ENCODE assay signal across 8 mouse cellular contexts in genomic region chr12:80792867-80793266, GRCm38 (mm10). TPM values are rescaled to one million over a fixed set of nuclear protein-coding genes. Genes with fewer than 3 reads are reported as not detected.
DNase-seq lines count a peak whose midpoint lies in the region; ATAC-seq lines count a peak whose summit lies in the region.

No protein-coding gene starts in this region.

- peak; percentile 59 to 79 for DNase-seq in adrenal gland, adult (ENCODE audit: inconsistent age in 2 of 2, low spot score in 1 of 2)
- DNase-seq in adrenal gland, postnatal 4 days (ENCODE audit: low spot score in 2 of 2): no peak
- peak; percentile 90 for DNase-seq in CD4-positive helper T cell, adult 2 months (ENCODE audit: low read depth, low spot score)
- peak; percentile 66 for DNase-seq in heart, adult 8-10 months (ENCODE audit: low spot score)
- DNase-seq in liver, embryonic 13.5 days: no peak
- DNase-seq in spleen, postnatal 14 days (ENCODE audit: low spot score in 2 of 2): peak; percentile 47 to 51
- DNase-seq in gastrocnemius, postnatal 4 days (ENCODE audit: low spot score in 2 of 2): no peak
- DNase-seq in Muller cell, postnatal 12 days (ENCODE audit: inconsistent ontology term): no peak

- ATAC-seq in liver, embryonic 13.5 days (ENCODE audit: low read depth): no peak

- H3K36me3 ChIP-seq in liver, embryonic 13.5 days: peaks cover 13% of the 10 kb centered on the region

- no peaks in the 10 kb centered on the region for H3K27me3 ChIP-seq in liver, embryonic 13.5 days

- H3K4me2 ChIP-seq in liver, embryonic 13.5 days: peak overlapping the region; percentile 80

- peak overlapping the region; percentile 97 for H3K4me3 ChIP-seq in liver, embryonic 13.5 days (replicated peaks)

- H3K4me1 ChIP-seq in liver, embryonic 13.5 days (replicated peaks): peaks cover 66% of the 10 kb centered on the region

- no peaks in the 10 kb centered on the region for H3K9me3 ChIP-seq in liver, embryonic 13.5 days (replicated peaks)

- H3K9ac ChIP-seq in liver, embryonic 13.5 days: peak overlapping the region; percentile 99

- 23% methylated on average over 5 of the region's 5 CpGs for WGBS in liver, embryonic 13.5 days (ENCODE audit: insufficient replicate concordance)

- peak overlapping the region; percentile 97 for H3K27ac ChIP-seq in liver, embryonic 13.5 days

RNA-seq across cellular contexts. Expression of gene Susd6, which starts 2.6 kb away (rescaled TPM):
- 10 to 100 TPM; 48.4 to 51.0 TPM for total RNA-seq in adrenal gland, postnatal 4 days (2021)
- total RNA-seq in heart, adult 8-10 months (2022): 10 to 100 TPM; 70.6 to 75.8 (median 73.7) TPM
- polyA plus RNA-seq in liver, embryonic 13.5 days (2015; fragmentation: Nextera tagmentation; extraction: Ambion mirVana): 9.4 and 11.6 TPM in 2 replicates
- total RNA-seq in gastrocnemius, postnatal 4 days (2021): 10 to 100 TPM; 32.4 to 32.5 TPM

RNA-seq across cellular contexts. Expression of gene Ccdc177, which starts 32.4 kb away (rescaled TPM):
- under 1 TPM; 0.20 to 0.28 TPM for total RNA-seq in adrenal gland, postnatal 4 days (2021)
- total RNA-seq in heart, adult 8-10 months (2022): under 1 TPM in 1 of 4 experiments, not detected in 3; 0.08 TPM
- polyA plus RNA-seq in liver, embryonic 13.5 days (2015; fragmentation: Nextera tagmentation; extraction: Ambion mirVana): not detected in 2 replicates
- total RNA-seq in gastrocnemius, postnatal 4 days (2021): under 1 TPM; 0.12 to 0.13 TPM

Comparison
In these comparisons a context has a peak if more than half of its experiments do, and no peak if none do; other contexts are left out.
1. DNase-seq: peak in adrenal gland, adult (2 of 2), CD4-positive helper T cell, adult 2 months (single experiment), heart, adult 8-10 months (single experiment) and spleen, postnatal 14 days (2 of 2); none in adrenal gland, postnatal 4 days (0 of 2), liver, embryonic 13.5 days (single experiment), gastrocnemius, postnatal 4 days (0 of 2) and Muller cell, postnatal 12 days (single experiment).